Mouse (Mus musculus): ENCODE data around the gene Olfr740. TPM values are rescaled to one million over a fixed set of nuclear protein-coding genes. Genes with fewer than 3 reads are reported as not detected.

Gene Olfr740
- not detected in 2 replicates for polyA plus RNA-seq (2015; fragmentation: Nextera tagmentation; extraction: Ambion mirVana)

GRCm38 (mm10) chr14:50445245-50445644 lies at the start of gene Olfr740:
Olfr740 (plus strand) TSS chr14:50445545.
- H3K27me3 ChIP-seq (replicated peaks; ENCODE audit: control insufficient read depth, insufficient read depth, low read length) = no peaks in the 10 kb centered on the region
- H3K36me3 ChIP-seq (ENCODE audit: control insufficient read depth, insufficient read depth, low read length) = no peaks in the 10 kb centered on the region
- no peaks in the 10 kb centered on the region for H3K9me3 ChIP-seq (ENCODE audit: control insufficient read depth, low read length)
- ATAC-seq = no peak
- H3K27ac ChIP-seq (ENCODE audit: low read length) = no peak within 1 kb of the TSS
- H3K4me3 ChIP-seq (ENCODE audit: low read length) = no peak within 1 kb of the TSS
- no peaks in the 10 kb centered on the region for H3K4me1 ChIP-seq (ENCODE audit: control insufficient read depth, insufficient read depth, low read length)
- 84% methylated on average over 3 of the region's 3 CpGs for WGBS
- H3K9ac ChIP-seq (ENCODE audit: low read depth, low read length) = no peak within 1 kb of the TSS
- no peak within 1 kb of the TSS for H3K4me2 ChIP-seq (ENCODE audit: low read depth, low read length)

GRCm38 (mm10) chr14:50407268-50407667 lies 38.1 kb upstream of the Olfr740 start, which contains the start of gene Olfr738:
Olfr738 (plus strand) TSS chr14:50407568.
- 61% methylated on average over 1 of the region's 1 CpGs for WGBS
- H3K4me1 ChIP-seq (ENCODE audit: control insufficient read depth, insufficient read depth, low read length) = no peaks in the 10 kb centered on the region
- no peaks in the 10 kb centered on the region for H3K36me3 ChIP-seq (ENCODE audit: control insufficient read depth, insufficient read depth, low read length)
- H3K9me3 ChIP-seq (ENCODE audit: control insufficient read depth, low read length) = no peaks in the 10 kb centered on the region
- H3K4me3 ChIP-seq (ENCODE audit: low read length) = no peak within 1 kb of the TSS
- no peak for ATAC-seq
- no peaks in the 10 kb centered on the region for H3K27me3 ChIP-seq (replicated peaks; ENCODE audit: control insufficient read depth, insufficient read depth, low read length)
- H3K4me2 ChIP-seq (ENCODE audit: low read depth, low read length) = no peak within 1 kb of the TSS
- H3K27ac ChIP-seq (ENCODE audit: low read length) = no peak within 1 kb of the TSS
- H3K9ac ChIP-seq (ENCODE audit: low read depth, low read length) = no peak within 1 kb of the TSS

DNA sequence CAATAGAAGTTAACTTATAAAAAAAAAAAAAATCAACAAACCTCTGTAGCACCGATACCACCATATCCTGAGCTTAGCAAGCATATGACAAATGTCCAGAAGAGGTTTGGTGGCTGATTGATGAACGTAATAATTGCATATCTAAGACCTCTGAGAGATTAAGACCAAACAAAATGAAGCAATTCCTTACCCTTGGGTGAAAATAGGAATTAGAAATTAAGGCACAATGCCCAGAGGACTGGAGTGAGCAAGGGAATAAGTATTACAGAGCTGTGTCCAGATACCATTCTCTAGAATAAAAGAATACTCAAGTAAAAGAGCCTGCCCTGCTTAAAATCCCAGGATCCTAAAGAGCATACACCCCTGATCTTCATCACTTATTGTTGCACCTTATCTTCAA lies 27.0 kb upstream of the Olfr740 start, which contains the start of gene Olfr739:
Gene Olfr739, plus strand, starts transcription at position 301 of the 400 bp plus-strand sequence.
- H3K9ac ChIP-seq (ENCODE audit: low read depth, low read length) = no peak within 1 kb of the TSS
- no peaks in the 10 kb centered on the region for H3K36me3 ChIP-seq (ENCODE audit: control insufficient read depth, insufficient read depth, low read length)
- H3K27ac ChIP-seq (ENCODE audit: low read length) = no peak within 1 kb of the TSS
- H3K9me3 ChIP-seq (ENCODE audit: control insufficient read depth, low read length) = no peaks in the 10 kb centered on the region
- H3K4me3 ChIP-seq (ENCODE audit: low read length) = no peak within 1 kb of the TSS
- no peak for ATAC-seq
- 68% methylated on average over 2 of the region's 2 CpGs for WGBS
- H3K4me1 ChIP-seq (ENCODE audit: control insufficient read depth, insufficient read depth, low read length) = no peaks in the 10 kb centered on the region
- H3K27me3 ChIP-seq (replicated peaks; ENCODE audit: control insufficient read depth, insufficient read depth, low read length) = no peaks in the 10 kb centered on the region
- H3K4me2 ChIP-seq (ENCODE audit: low read depth, low read length) = no peak within 1 kb of the TSS

GRCm38 (mm10) chr14:50472438-50472837 lies 27.1 kb downstream of the Olfr740 start, which contains the start of gene Olfr741:
Olfr741 (plus strand) TSS chr14:50472738.
- no peaks in the 10 kb centered on the region for H3K27me3 ChIP-seq (replicated peaks; ENCODE audit: control insufficient read depth, insufficient read depth, low read length)
- no peaks in the 10 kb centered on the region for H3K36me3 ChIP-seq (ENCODE audit: control insufficient read depth, insufficient read depth, low read length)
- no peaks in the 10 kb centered on the region for H3K9me3 ChIP-seq (ENCODE audit: control insufficient read depth, low read length)
- no peak within 1 kb of the TSS for H3K4me3 ChIP-seq (ENCODE audit: low read length)
- no peak within 1 kb of the TSS for H3K4me2 ChIP-seq (ENCODE audit: low read depth, low read length)
- no peak within 1 kb of the TSS for H3K27ac ChIP-seq (ENCODE audit: low read length)
- ATAC-seq = no peak
- no peak within 1 kb of the TSS for H3K9ac ChIP-seq (ENCODE audit: low read depth, low read length)
- WGBS = 76% methylated on average over 2 of the region's 2 CpGs
- no peaks in the 10 kb centered on the region for H3K4me1 ChIP-seq (ENCODE audit: control insufficient read depth, insufficient read depth, low read length)

DNA sequence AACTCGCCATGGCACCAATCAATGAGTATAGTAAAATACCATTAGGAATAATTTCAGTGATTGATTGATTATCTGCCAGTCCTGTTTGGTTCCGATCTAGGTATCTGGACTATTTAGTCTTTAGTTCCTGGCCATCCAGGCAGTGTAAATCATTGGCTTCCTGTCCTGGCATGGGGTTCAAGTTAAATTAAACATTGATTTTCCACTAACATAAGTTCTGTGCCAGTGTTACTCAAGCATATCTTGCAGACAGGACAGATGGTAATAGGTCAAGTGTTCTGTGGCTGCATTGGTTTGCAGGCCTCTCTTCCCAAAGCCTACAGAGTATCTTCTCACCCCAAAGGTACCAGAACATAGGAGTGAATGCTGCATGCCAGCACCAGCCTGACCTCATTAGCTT lies 33.1 kb downstream of the Olfr740 start:
- no peak for ATAC-seq

DNA sequence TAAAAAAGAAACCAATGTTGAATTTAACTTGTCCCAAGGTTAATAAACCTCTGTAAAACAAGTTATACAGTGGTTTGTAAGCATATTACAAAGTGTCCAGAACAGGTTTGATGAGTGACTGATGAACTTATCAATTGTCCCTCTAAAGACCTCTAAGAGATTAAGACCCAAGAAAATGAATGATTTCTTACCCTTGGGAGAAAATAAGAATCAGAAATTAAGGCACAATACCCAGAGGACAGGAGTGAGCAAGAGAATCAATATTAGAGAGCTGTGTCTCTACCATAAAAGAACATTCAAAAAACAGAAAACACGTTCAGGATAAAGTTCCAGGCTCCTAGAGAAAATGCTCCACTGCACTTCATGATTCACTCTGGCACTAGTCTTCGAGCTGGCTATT lies 58.0 kb downstream of the Olfr740 start, which contains the start of gene Olfr742:
Gene Olfr742, plus strand, starts transcription at position 301 of the 400 bp plus-strand sequence.
- no peak within 1 kb of the TSS for H3K9ac ChIP-seq (ENCODE audit: low read depth, low read length)
- no peaks in the 10 kb centered on the region for H3K36me3 ChIP-seq (ENCODE audit: control insufficient read depth, insufficient read depth, low read length)
- 53% methylated on average over 2 of the region's 2 CpGs for WGBS
- H3K9me3 ChIP-seq (ENCODE audit: control insufficient read depth, low read length) = no peaks in the 10 kb centered on the region
- ATAC-seq = no peak
- no peak within 1 kb of the TSS for H3K4me3 ChIP-seq (ENCODE audit: low read length)
- H3K27ac ChIP-seq (ENCODE audit: low read length) = no peak within 1 kb of the TSS
- no peaks in the 10 kb centered on the region for H3K4me1 ChIP-seq (ENCODE audit: control insufficient read depth, insufficient read depth, low read length)
- no peaks in the 10 kb centered on the region for H3K27me3 ChIP-seq (replicated peaks; ENCODE audit: control insufficient read depth, insufficient read depth, low read length)
- no peak within 1 kb of the TSS for H3K4me2 ChIP-seq (ENCODE audit: low read depth, low read length)

More for the DNA sequence above, 33.1 kb downstream of the Olfr740 start:
- 61% methylated on average over 2 of the region's 2 CpGs for WGBS
- Histone ChIP-seq H3K9me3 (ENCODE audit: control insufficient read depth, low read length) (no peaks in the 10 kb centered on the region), H3K4me2 (ENCODE audit: low read depth, low read length) (no peak overlapping the region), H3K4me3 (ENCODE audit: low read length) (no peak overlapping the region), H3K27ac (ENCODE audit: low read length) (no peak overlapping the region), H3K27me3 (replicated peaks; ENCODE audit: control insufficient read depth, insufficient read depth, low read length) (no peaks in the 10 kb centered on the region), H3K36me3 (ENCODE audit: control insufficient read depth, insufficient read depth, low read length) (no peaks in the 10 kb centered on the region), H3K4me1 (ENCODE audit: control insufficient read depth, insufficient read depth, low read length) (no peaks in the 10 kb centered on the region), H3K9ac (ENCODE audit: low read depth, low read length) (no peak overlapping the region)

Other genes starting within 250 kb of the Olfr740 start
- gene Olfr731, start 203.7 kb upstream of the Olfr740 start, polyA plus RNA-seq (2015; fragmentation: Nextera tagmentation; extraction: Ambion mirVana) = not detected in 2 replicates
- not detected in 2 replicates for gene Olfr732, start 161.3 kb upstream of the Olfr740 start, polyA plus RNA-seq (2015; fragmentation: Nextera tagmentation; extraction: Ambion mirVana)
- gene Olfr733, start 144.0 kb upstream of the Olfr740 start, polyA plus RNA-seq (2015; fragmentation: Nextera tagmentation; extraction: Ambion mirVana) = not detected in 2 replicates
- gene Olfr734, start 118.8 kb upstream of the Olfr740 start, polyA plus RNA-seq (2015; fragmentation: Nextera tagmentation; extraction: Ambion mirVana) = not detected in 2 replicates
- not detected in 2 replicates for gene Olfr735, start 96.7 kb upstream of the Olfr740 start, polyA plus RNA-seq (2015; fragmentation: Nextera tagmentation; extraction: Ambion mirVana)
- gene Tlr11, start 87.6 kb upstream of the Olfr740 start, polyA plus RNA-seq (2015; fragmentation: Nextera tagmentation; extraction: Ambion mirVana) = 0.05 and 0.10 TPM in 2 replicates
- not detected in 2 replicates for gene Olfr736, start 64.4 kb upstream of the Olfr740 start, polyA plus RNA-seq (2015; fragmentation: Nextera tagmentation; extraction: Ambion mirVana)
- not detected in 2 replicates for gene Olfr738, start 38.0 kb upstream of the Olfr740 start, polyA plus RNA-seq (2015; fragmentation: Nextera tagmentation; extraction: Ambion mirVana)
- not detected in 2 replicates for gene Olfr739, start 26.9 kb upstream of the Olfr740 start, polyA plus RNA-seq (2015; fragmentation: Nextera tagmentation; extraction: Ambion mirVana)
- not detected in 2 replicates for gene Olfr741, start 27.2 kb downstream of the Olfr740 start, polyA plus RNA-seq (2015; fragmentation: Nextera tagmentation; extraction: Ambion mirVana)
- gene Olfr742, start 58.1 kb downstream of the Olfr740 start, polyA plus RNA-seq (2015; fragmentation: Nextera tagmentation; extraction: Ambion mirVana) = not detected in 2 replicates
- gene Olfr743, start 76.3 kb downstream of the Olfr740 start, polyA plus RNA-seq (2015; fragmentation: Nextera tagmentation; extraction: Ambion mirVana) = not detected in 2 replicates
- gene Olfr744, start 169.3 kb downstream of the Olfr740 start, polyA plus RNA-seq (2015; fragmentation: Nextera tagmentation; extraction: Ambion mirVana) = not detected in 2 replicates
- not detected in 2 replicates for gene Olfr745, start 193.8 kb downstream of the Olfr740 start, polyA plus RNA-seq (2015; fragmentation: Nextera tagmentation; extraction: Ambion mirVana)
- not detected in 2 replicates for gene Olfr746, start 201.5 kb downstream of the Olfr740 start, polyA plus RNA-seq (2015; fragmentation: Nextera tagmentation; extraction: Ambion mirVana)
- gene Olfr747, start 247.7 kb downstream of the Olfr740 start, polyA plus RNA-seq (2015; fragmentation: Nextera tagmentation; extraction: Ambion mirVana) = not detected in 2 replicates

Data from intestine, embryonic 16.5 days (tissue).